Mouse (Mus musculus) embryo, embryonic 9.5 days (tissue): ENCODE measurements around the gene Prrt2.
A peak's percentile ranks its signal among the peaks of the same experiment; 100 is the strongest.

Source experiments
- DNase-seq: peaks from one replicate; pipeline ENCODE4 v3.0.0-alpha.2; 2017; ENCODE audit errors: extremely low spot score

Prrt2 gene

DNA sequence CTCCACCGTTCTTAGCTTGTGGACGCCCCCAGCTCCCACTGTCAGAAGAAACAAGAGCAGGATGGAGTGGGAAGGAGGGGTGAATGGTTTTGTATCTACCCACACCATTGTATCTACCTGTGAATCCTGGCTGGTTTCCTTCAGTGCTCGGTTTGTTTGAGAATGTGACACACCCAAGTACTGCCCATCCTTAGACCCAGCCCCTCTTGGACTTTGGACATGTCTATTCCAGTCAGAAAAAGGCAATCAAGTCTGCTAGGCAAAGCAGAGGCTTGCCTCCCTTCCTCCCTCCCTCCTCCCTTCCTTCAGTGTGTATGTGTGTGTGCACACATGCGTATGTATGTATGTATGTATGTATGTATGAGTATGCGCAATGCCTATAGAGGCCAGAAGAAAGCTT lies 17.4 kb downstream of the Prrt2 start:
- no peak for DNase-seq

GRCm38 (mm10) chr7:126999568-126999967 lies 21.4 kb downstream of the Prrt2 start:
- no peak for DNase-seq

GRCm38 (mm10) chr7:126996449-126996848 lies 24.6 kb downstream of the Prrt2 start:
- no peak for DNase-seq

GRCm38 (mm10) chr7:126988816-126989215 lies 32.2 kb downstream of the Prrt2 start:
- DNase-seq: no peak

GRCm38 (mm10) chr7:126986319-126986718 lies 34.7 kb downstream of the Prrt2 start:
- no peak for DNase-seq

- no peak for DNase-seq
These were observed 36.2 kb downstream of the Prrt2 start for GRCm38 (mm10) chr7:126984667-126985444.

- no peak for DNase-seq
These were observed 37.9 kb downstream of the Prrt2 start for GRCm38 (mm10) chr7:126983113-126983512.

- no peak for DNase-seq
These were observed 39.0 kb downstream of the Prrt2 start for GRCm38 (mm10) chr7:126982054-126982453.

DNA sequence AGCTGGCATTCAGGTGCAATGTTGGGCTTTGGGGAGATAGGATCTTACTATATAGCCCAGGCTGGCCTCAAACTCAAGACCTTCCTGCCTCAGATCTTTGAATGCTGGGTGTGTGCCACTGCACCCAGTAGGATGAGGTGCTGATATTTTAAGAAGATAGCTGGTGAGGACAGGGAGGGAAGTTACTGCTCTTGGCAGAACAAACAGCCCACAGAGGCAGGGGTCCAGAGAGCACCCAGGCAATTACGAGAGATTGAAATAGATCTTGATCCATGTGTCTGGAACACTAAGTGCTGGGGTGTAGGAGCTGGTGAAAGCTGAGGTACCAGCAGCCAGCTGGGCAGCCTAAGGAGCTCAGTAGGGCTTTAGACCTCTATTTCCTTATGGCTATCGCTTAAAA lies 39.4 kb downstream of the Prrt2 start:
- no peak for DNase-seq

DNA sequence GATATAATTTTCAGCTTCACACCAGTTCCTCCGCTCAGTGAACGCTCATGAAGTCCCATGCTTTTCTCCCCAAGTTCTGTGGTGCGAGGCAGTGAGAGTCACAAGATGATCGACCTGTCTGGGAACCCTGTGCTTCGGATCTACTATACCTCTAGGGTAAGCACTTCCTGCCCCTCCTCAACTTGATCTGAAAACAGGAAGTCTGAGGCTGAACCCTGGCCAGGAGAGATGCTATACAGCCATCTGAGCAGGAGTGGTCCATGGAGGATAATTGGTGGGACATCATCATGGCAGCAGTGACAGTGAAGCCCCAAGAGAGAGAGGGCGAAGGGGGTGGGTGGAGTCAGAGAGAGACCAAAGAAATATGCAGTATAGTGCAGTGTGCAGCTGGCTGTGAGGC lies 42.2 kb downstream of the Prrt2 start:
- no peak for DNase-seq

- no peak for DNase-seq
These were observed 44.0 kb downstream of the Prrt2 start for GRCm38 (mm10) chr7:126976878-126977459.

DNA sequence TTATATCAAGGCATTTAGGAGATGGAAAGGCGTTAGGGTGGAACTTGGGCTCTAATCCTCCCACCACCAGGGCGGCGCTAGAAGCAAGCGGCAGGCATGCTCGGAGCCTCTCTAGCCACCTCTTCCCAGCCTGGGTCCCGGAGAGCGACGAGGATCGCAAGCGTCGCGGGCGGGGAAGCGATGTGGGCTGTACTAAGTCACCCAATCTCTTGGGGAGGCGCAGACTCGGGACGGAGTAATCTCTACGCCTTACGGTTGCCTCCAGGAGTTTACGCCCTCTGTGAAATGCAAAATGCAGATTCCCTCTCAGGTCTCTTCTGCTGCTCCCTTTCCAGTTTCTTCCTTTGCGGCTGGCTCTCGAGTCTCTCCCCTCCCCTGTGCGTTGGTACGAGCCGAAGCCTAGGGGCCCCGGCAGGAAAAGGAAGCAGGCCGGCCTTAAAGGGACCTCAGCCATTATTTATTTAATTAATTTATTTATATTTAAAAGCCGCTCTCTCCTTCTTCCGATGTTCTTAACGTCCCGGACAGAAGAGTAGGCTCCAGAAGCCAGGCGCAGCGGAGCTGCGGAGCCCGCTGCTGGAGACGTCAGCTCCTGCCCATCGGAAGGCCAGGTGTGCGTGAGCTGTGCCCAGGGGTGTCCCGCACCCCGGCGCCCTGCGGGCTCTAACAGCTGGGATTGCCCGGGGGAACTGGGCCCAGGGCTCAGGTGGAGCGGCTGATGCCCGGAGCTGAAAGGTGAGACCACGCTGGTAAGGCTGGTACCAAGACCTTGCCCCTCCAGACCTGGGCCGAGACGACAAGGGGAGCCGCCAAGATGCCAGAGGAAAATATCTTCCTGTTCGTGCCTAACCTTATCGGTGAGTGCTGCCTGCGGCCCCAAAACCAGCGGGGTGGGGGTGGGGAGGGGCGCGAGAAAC lies 44.8 kb downstream of the Prrt2 start, which contains the start of gene Cdiptos:
Gene Cdiptos (minus strand): TSS at position 149 of the 917 bp plus-strand sequence.
- peak; percentile 94 for DNase-seq

DNA sequence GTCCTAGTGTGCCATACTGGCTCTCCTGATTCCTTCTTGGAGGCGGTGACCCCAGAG lies 45.3 kb downstream of the Prrt2 start, which contains the start of gene Cdipt:
Gene Cdipt (plus strand): TSS at position 22 of the 57 bp plus-strand sequence.
- DNase-seq: no peak

- no peak for DNase-seq
These were observed 45.5 kb downstream of the Prrt2 start for GRCm38 (mm10) chr7:126975493-126975892.
